Mouse (Mus musculus): ENCODE data around the gene Slpi.

Slpi gene

GRCm38 (mm10) chr2:164389020-164389419 lies at the start of gene Slpi:
Slpi (minus strand) TSS chr2:164389095.
- DNase-seq: peak; percentile 85

DNA sequence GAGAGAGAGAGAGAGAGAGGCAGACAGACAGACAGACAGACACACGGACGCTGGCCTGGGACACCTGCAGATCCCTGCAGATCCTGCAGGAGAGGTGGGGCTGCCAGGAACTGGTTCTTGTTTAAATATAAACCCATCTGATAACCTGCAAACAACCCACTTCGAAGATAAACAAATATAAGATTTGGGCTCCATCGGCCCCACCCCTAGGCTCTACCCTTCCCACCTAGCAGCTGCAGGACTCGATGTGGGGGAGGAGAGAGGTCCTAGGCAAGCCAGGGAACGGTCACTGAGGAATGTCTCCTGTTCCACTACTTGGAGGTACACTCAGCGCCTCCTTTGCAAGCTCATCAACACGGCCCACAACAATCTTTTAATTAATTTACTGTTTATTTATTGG lies 49.4 kb upstream of the Slpi start:
- DNase-seq: no peak

DNA sequence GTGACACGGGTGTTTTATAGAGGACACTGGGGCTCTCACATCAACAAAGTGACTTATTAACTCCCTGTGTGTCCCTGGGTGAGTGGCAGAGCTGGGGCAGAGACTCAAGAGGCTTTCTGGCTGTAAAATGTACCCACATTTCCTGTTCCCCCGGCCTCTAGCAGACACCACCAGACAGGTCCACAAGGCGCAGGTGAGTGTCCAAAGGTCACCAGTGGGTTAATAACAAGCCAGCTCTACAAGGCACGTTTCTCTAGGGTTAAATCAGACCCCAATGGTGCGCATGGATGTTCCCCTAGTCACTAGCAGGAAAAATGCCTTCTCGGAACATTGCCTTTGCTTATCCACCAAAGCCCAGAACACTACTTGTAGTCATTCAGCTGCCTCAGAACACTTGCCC lies 48.8 kb upstream of the Slpi start:
- DNase-seq: no peak

- DNase-seq: peak; percentile 62
Measured at GRCm38 (mm10) chr2:164436961-164437360, 48.1 kb upstream of the Slpi start.

DNA sequence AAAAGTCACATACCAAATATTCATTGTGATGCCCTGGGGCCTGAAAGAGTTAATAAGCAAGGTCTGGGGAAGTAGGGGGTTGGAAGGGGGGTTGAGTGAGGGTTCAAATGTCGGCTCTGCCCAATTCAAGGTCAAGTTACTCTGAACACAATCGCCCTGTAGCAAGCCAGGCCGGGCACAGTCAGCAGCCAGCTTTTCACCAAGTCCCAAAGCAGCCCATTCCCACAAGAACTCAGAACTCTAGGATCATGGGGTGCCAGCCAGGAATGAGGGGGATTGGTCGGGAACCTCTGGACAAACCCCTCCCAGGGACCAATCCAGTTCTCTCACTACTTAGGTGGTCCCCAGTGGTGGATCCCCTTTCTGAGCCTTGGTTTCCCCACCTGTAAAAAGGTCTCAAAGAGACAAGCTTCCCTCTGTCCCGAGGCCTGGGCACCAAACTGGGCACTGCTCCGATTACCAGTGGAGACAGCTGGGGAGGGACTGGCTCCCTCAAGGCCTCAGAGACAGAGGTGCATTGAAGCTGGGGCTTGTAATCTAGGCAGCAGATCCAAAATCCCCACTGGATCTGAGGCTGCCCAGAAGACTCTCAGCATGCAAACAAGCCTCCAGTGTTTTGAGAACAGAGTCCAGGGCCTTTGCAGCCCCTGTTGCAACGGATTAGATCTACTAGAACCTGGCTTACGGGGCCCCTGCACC lies 47.5 kb upstream of the Slpi start:
- peak; percentile 30 for DNase-seq

DNA sequence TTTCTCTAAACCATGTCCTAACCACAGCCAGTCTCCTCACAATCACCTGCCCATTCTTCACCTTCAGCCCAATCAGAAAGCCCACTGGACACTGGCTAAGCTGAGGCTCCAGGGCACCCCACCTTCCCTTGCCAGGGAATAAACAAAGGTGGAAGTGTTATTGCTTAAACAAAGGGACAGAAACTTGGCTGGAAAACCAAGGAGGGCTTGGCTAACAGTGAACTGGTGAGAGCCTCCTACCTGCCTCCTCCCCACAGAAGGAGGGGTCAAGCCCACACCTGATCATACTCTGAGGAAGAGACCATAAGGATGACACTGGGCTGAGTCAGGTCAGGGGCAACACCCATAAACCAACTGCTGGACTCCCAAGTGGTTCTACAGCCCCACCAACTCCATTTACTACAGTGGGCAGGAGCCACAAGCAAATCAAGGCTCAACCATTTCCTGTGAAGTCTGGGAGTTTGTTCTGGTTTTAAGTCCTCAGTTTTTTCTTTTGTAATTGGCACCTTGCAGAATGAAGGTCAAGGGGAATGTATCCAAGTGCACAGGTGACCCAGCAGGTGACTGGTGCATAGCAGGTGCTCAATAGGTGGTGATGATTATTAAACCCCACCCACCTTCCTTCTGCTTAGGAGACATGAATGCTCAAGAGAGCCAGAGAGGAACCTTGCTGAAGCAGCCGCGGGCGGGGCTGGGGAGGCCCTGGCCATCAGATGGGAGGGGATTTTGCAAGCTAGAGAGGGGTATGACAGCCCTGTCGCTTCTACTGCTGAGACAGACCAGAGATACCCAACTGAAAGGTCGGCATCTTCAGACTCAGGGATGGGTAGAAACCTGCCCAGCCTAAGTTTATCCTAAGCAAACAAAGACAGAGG lies 46.6 kb upstream of the Slpi start:
- no peak for DNase-seq

DNA sequence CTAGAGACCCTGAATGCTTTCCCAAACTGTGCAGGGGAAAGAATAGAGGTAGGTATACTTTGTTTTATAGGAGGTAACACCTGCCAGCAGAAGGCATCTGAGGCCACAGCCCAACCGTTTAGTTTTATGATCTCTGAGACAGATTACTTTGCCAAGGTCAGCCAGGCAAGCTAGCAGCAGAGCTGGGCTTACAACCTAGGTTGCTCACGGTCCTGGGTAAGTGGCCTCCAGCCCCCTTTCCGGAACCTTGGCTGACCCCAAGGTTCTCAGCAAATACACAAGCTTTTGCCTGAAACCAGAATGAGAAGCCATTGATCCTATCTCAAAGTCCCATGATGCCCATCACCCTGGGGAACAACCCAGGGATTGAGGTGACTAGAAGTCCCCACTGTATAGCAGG lies 45.8 kb upstream of the Slpi start:
- DNase-seq: no peak

DNA sequence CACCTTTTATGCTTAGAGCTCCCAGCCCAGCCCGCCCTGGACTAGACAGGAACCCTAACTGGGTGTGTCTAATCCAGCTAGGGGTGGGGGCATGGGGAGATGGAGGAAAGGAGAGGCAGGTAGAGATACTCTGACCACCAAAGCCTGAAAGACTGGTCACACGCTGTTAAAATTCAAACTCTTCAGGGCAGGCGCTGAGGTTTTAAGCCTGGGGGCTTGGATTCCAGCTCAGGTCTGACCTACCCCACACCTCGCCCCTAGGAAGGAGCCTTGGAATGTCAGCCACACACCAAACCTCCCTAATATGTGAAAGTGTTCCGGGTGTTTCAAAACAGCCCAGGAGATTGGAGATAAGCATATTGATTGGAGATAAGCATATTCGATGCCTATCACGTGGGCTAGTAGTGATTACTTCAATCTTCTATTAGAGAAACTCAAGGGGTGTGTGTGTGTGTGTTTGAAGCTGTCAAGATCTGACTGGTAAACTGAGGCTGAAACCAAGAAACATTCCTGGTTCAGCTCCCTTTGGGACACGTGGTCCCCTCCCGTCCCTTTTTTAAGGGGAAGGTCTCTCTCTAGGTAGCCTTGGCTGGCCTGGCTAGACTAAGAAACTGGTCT lies 44.5 kb upstream of the Slpi start:
- DNase-seq: no peak

GRCm38 (mm10) chr2:164432541-164433191 lies 43.8 kb upstream of the Slpi start:
- DNase-seq: no peak

DNA sequence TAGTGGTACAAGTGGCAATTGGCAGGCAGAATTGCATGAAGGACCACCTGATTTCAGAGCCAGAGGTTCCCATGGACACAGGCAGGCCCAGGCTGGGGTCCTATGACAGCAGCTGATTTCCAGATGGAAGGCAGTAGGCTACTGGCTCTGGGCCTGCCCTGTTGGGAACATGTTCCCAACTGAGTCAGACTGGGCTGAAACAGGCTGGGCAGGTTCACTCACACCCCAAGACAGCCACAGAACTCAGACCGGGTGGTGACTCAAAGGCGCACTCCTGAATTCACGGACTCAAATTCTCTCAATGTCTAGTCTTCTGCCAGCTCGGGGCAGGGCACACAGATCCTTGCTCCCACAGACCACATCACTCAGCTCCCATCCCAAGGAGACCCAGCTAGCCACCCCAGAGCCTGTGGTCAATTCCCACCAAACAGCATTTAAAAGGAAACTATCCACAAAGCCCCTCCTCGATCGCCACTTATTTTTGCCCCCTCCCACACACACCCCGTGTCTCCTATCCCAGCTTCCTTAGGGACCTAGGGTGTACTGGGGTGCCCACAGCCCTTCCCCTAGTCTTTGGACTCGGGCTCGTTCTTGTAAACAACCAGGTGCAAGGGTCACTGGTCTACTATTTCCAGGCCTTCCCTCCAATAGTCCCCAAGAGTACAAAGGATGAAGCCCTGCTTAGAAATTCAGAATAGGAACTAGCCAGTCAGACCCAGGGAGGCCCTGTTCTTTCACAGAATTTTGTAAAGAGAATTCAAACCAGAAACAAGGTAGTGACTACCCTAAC lies 43.0 kb upstream of the Slpi start:
- no peak for DNase-seq

GRCm38 (mm10) chr2:164430697-164431096 lies 41.8 kb upstream of the Slpi start:
- peak; percentile 38 for DNase-seq

DNA sequence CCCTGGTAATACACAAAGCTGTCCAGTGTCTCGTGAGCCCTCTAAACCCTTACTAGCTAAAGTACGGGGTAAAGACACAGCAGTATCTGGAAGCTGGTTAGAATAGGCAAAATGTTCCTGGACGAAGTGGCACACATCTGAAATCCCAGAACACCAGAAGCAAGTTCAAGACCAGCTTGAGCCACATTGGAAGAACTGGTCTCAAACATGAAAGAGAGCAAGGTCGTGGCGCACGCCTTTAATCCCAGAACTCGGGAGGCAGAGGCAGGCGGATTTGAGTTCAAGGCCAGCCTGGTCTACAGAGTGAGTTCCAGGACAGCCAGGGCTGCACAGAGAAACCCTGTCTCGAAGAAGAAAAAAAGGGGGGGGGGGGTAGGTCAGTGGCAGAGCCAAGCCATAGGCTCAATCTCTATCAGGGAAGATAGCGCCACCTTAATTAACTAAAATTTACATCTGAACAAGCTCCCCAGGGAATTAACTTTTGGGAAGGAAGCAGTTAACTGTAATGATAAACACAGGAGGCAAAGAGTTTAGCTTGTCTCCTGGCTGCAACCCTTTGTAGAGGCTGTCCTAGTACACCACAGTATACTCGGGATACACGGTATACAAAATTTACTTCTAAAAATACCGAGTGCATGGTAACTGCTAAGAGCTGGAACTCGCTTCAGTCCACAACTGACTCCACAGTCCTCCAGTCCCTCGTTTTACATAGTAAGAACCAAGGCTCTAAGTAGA lies 41.2 kb upstream of the Slpi start:
- DNase-seq: no peak

GRCm38 (mm10) chr2:164428451-164428850 lies 39.6 kb upstream of the Slpi start:
- DNase-seq: no peak

DNA sequence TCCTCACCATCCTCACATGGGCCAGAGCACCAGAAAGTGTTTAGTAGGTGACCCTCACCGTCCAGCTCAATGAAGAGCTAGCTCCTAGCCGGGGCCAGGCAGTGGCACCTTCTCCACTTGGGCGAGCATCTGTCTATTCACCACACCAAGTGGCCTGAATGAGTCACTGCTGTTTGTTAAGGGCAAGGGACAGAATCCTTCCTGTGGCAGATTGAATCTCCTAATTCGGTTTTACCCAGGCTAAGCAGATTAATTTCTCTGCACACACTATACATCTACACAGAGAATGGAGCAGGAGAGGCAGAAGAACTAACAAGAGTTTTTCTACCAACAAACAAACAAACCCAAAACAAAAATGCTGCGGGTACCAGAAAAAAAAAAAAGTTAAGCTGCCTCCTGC lies 38.1 kb upstream of the Slpi start:
- DNase-seq: peak; percentile 57

- peak; percentile 66 for DNase-seq
Measured at GRCm38 (mm10) chr2:164426121-164426520, 37.2 kb upstream of the Slpi start.

DNA sequence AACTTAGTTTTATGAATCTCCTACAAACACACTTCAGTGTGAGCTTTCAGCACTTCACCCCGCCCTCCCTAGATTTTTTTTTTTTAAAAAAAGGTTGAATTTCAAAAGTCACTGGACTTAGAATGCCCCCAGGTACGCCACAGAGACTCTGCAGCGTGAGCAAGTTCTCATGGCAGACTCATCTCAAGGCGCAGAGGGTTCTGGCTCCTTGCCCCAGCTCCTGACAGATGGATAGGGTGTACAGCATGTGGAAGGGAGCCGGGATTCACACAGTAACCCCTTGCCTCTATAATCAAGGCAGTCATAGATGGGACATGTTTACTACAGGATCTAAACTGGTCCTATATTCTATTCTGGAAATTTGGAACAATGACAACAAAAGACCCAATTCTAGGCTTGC lies 36.5 kb upstream of the Slpi start:
- no peak for DNase-seq

DNA sequence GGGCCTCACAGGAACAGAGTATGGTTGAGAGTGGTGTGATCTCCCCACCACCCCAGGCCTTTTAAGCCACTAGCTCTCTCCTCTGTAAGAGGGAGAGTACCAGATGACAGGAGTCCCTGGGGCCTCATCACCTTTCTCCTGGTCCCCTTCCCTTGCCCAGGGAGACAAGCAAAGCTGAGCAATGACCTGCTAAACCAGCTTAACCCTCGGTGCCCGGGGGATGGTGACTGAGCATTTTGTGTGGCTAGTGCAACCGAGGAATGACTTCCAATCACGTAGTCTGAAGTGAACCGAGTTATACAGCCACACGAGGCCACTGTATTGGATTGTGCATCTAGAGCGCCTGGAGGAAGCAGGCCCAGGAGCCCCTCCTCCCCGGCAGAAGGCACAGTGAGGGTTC lies 35.5 kb upstream of the Slpi start:
- DNase-seq: no peak

DNA sequence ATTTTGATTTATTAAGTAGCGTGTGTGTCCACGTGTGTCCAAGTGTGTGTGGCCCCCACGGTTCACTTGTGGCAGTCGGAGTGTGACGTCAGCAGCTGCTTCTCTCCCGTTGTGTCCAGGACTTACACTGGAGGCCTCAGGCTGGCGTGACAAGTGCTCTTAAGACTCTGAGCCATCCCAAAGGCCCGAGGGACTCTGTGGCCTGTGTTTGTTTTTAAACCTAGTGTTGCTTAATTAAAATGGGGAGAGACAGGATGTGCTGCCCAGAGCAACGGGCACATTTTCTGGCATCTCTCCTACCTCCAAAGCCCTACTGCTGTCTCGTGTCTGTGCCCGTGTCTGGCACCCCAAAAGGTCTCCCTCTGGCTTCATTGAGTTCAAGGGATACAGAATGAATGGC lies 34.6 kb upstream of the Slpi start:
- no peak for DNase-seq

GRCm38 (mm10) chr2:164422675-164423393 lies 33.9 kb upstream of the Slpi start:
- DNase-seq: no peak

DNA sequence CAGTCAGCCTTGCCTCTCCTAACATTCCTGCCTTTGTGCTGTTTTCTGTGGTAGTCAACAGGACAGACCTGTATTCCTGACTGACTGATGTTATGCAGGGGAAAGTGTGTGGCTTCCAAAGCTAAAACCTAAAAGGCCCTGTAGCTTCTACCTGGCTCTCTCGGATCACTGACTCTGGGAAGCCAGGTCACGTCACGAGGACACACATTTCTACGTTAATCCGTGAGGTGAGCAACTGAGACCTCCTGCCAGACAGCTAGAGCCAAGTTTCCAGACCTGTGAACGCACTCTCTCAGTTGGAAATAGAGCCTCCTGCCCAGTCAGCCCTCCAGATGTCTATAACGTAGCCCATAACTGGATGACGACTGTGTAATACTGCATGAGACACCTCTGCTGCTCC lies 33.1 kb upstream of the Slpi start:
- no peak for DNase-seq

DNA sequence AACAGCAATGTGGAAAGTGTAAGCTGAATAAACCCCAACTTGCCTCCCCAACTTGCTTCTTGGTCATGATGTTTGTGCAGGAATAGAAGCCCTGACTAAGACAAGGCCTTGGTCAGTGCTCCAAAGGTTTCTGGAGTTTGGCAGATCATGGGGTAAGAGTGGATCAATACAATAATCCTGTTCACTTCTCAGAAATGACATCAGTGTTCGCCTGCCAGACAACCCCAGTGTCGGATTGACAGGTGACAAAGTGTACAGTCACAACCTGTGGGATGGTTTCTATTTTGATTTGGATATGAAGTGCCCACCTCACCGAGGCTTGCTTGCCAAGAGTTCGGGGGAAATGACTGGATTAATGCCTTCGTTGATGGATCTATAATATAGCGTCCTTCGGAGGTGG lies 32.4 kb upstream of the Slpi start:
- DNase-seq: no peak
